Mouse (Mus musculus) bone marrow macrophage, adult 2 months (primary cell): ENCODE data around the gene Dync1h1.

Experiments used
- CTCF ChIP-seq: IDR thresholded peaks from 2 replicates; pipeline ENCODE4 v1.5.1; 2012; ENCODE audit warnings: low read depth, mild to moderate bottlenecking, low read length, moderate library complexity
- POLR2A ChIP-seq: IDR thresholded peaks from 2 replicates; pipeline ENCODE4 v1.6.1; 2012; ENCODE audit warnings: mild to moderate bottlenecking, low read depth, low read length, borderline replicate concordance

DNA sequence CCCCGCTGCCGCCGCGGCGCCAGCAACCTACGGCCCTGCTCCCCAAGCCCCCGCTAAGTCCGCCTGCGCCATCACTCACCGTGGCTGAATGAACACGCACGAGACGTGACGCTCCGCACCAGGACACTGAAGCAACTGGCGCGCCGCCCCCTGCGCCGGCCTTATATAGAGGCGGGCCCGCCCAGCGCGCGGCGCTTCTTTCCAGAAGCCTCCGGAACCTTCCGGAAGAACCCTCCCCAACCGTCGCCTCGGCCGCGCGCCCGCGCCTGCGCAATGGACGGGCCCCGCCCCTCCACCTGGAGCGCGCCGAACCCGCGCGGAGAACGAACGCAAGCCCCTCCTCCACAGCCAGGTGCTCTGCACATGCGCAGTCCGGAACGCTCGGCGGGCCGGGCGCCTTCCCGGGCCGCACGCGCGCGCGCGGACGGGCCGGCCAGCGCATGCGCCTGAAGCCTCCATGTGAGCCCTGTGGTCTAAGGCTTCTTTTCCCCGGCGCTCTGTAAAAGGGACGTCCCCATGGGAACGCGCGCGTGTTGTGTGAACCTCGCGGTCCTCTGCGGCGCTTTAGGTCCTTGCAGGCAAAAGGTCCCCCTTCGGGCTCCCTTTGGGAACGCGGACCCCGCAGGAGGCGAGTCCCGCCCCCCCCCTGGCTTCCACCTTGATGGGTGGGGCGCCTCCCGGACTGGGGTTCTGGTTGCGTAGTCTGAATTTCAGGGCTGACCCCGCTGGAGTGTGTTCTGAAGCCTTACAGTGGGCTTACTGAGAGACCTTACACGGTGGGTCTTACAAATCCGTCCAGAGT is 95.1 kb downstream of the Dync1h1 start:
- TF ChIP-seq CTCF (no peak), POLR2A (peak; percentile 89; the same call in 1 of the 2 replicates)
